ENCODE assay signal across 19 mouse cellular contexts in the genomic region with DNA sequence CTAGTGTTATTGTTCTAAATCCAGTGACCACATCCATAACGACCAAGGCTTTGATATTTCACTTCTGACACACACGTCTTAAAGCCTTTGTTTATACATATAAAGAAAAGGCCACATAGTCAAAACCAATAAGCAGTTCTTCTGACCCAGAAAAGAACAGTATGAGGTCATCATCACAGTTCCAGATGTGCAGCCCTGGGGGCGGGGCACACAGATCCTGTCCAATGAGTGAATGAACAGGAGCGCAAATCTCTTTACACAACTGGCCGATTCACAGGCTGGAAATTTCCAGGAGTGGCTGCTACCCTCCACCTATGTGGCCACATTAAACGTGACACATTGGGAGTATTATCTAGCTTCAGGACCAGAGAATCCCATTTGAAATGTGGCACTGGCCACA.
"Had no signal": no experiment of that assay in that cellular context is flagged by ENCODE, and none has a peak within 500 bp of the region (broad histone marks: within the 10 kb centered on the region; RNA-seq: fewer than 3 reads in every experiment).

No protein-coding gene starts in this region.

- H3K4me1 ChIP-seq: limb, embryonic 13.5 days; midbrain, embryonic 12.5 days; midbrain, embryonic 15.5 days; neural tube, embryonic 12.5 days; neural tube, embryonic 15.5 days; stomach, embryonic 15.5 days had no signal

- DNase-seq: layer of hippocampus, adult 9-11 months; right cerebral cortex, adult 18-20 months; right cerebral cortex, postnatal 25 days; spleen, adult 18-20 months; thymus, postnatal 25 days had no signal

- H3K27me3 ChIP-seq: limb, embryonic 13.5 days; liver, embryonic 15.5 days; midbrain, embryonic 12.5 days; midbrain, embryonic 15.5 days; neural tube, embryonic 12.5 days; neural tube, embryonic 15.5 days; stomach, embryonic 15.5 days had no signal

- ATAC-seq: lung, postnatal 0 days; midbrain, embryonic 15.5 days had no signal

- H3K4me2 ChIP-seq: limb, embryonic 13.5 days; liver, embryonic 11.5 days; liver, embryonic 15.5 days; lung, embryonic 14.5 days; midbrain, embryonic 12.5 days; midbrain, embryonic 15.5 days; neural tube, embryonic 12.5 days; neural tube, embryonic 15.5 days; stomach, embryonic 15.5 days had no signal

- H3K9ac ChIP-seq: limb, embryonic 13.5 days; liver, embryonic 15.5 days; lung, embryonic 14.5 days; midbrain, embryonic 12.5 days; midbrain, embryonic 15.5 days; neural tube, embryonic 12.5 days; neural tube, embryonic 15.5 days; stomach, embryonic 15.5 days had no signal

- H3K27ac ChIP-seq: kidney, postnatal 0 days; layer of hippocampus, adult 2 months; limb, embryonic 10.5 days; limb, embryonic 13.5 days; liver, embryonic 15.5 days; macrophage; midbrain, embryonic 12.5 days; midbrain, embryonic 15.5 days; neural tube, embryonic 12.5 days; neural tube, embryonic 15.5 days; stomach, embryonic 15.5 days had no signal

- H3K4me3 ChIP-seq: layer of hippocampus, adult 2 months; limb, embryonic 10.5 days; limb, embryonic 13.5 days; liver, embryonic 15.5 days; midbrain, embryonic 12.5 days; midbrain, embryonic 15.5 days; neural tube, embryonic 12.5 days; neural tube, embryonic 15.5 days; stomach, embryonic 15.5 days had no signal

- H3K9me3 ChIP-seq: limb, embryonic 10.5 days; limb, embryonic 13.5 days; liver, embryonic 15.5 days; midbrain, embryonic 12.5 days; midbrain, embryonic 15.5 days; neural tube, embryonic 12.5 days; neural tube, embryonic 15.5 days; stomach, embryonic 15.5 days had no signal
